In the genomic region with DNA sequence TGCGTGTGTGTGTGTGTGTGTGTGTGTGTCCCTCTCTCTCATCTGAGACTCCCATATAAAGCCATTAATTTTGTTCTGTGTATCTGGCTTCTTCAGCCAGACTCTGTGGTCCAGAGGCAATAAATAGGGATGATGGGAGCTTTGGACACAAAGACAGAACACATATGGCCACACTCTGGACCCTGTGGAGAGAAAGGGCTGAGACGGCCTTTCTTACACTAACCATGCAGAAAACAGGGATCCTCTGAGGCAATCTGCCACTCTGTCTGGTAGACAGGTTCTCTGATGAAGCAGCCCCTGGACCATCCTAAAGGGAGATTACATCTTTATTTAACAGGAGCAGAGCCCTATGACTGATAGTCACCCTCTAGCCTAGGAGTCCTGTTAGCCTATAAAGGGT, we compare ENCODE assay signal across 21 mouse cellular contexts.
"Had no signal": no experiment of that assay in that cellular context is flagged by ENCODE, and none has a peak within 500 bp of the region (broad histone marks: within the 10 kb centered on the region; RNA-seq: fewer than 3 reads in every experiment).

No protein-coding gene starts in this region.

- DNase-seq: kidney, adult 18-20 months; kidney, adult 9 months; kidney, postnatal 25 days; layer of hippocampus, postnatal 36 days; left cerebral cortex, postnatal 4 days; liver, postnatal 0 days; lung, embryonic 14.5 days; retina, postnatal 1 day; right cerebral cortex, postnatal 25 days; spleen, adult 18-20 months; thymus, postnatal 25 days had no signal

- H3K9ac ChIP-seq: limb, embryonic 12.5 days; limb, embryonic 15.5 days; liver, embryonic 14.5 days; liver, postnatal 0 days; lung, embryonic 14.5 days; midbrain, embryonic 13.5 days; stomach, embryonic 15.5 days had no signal

- H3K4me3 ChIP-seq: left cerebral cortex, adult 2 months; limb, embryonic 12.5 days; limb, embryonic 15.5 days; midbrain, embryonic 13.5 days; stomach, embryonic 15.5 days had no signal

- H3K27ac ChIP-seq: kidney, postnatal 0 days; left cerebral cortex, adult 2 months; limb, embryonic 12.5 days; limb, embryonic 15.5 days; liver, embryonic 14.5 days; macrophage; midbrain, embryonic 13.5 days; stomach, embryonic 15.5 days had no signal

- H3K9me3 ChIP-seq: limb, embryonic 12.5 days; limb, embryonic 15.5 days; midbrain, embryonic 13.5 days; stomach, embryonic 15.5 days had no signal

- H3K4me1 ChIP-seq: limb, embryonic 12.5 days; limb, embryonic 15.5 days; stomach, embryonic 15.5 days had no signal

- H3K27me3 ChIP-seq: limb, embryonic 12.5 days; limb, embryonic 15.5 days; midbrain, embryonic 13.5 days; stomach, embryonic 15.5 days had no signal

- H3K4me2 ChIP-seq: limb, embryonic 12.5 days; limb, embryonic 15.5 days; liver, embryonic 11.5 days; lung, embryonic 14.5 days; midbrain, embryonic 13.5 days; stomach, embryonic 15.5 days had no signal

- ATAC-seq: liver, postnatal 0 days; lung, postnatal 0 days had no signal

- H3K36me3 ChIP-seq: limb, embryonic 12.5 days; limb, embryonic 15.5 days; midbrain, embryonic 13.5 days; stomach, embryonic 15.5 days had no signal
